Mouse (Mus musculus): Measurements from ENCODE around the gene Ubap1.

DNA sequence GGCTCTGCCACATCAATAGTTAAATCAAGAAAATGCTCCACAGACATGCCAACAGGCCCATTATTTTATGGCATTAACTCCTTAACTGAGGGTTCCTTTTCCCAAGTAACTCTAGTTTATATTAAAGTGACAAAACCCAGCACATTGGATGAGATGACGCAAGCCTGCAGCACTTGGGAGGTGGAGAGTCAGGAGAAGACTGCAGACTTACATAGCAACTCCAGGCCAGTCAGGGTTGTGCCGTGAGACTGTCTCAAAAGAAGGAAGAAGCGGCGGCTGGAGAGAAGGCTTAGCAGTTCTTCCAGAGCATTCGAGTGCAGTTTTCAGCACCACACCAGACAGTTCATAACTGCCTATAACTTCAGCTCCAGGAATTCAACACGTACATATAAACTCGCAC is 10.6 kb downstream of the Ubap1 start:
- TF ChIP-seq POLR2A (IDR thresholded peaks at IDR 0.05; ENCODE audit: low read depth, low read length) (no peak), CTCF (IDR thresholded peaks at IDR 0.05; ENCODE audit: extremely low read depth, insufficient read length, insufficient replicate concordance, low read depth, low read length) (no peak)

Data from small intestine, adult 2 months (tissue).